Mouse (Mus musculus): Measurements from ENCODE around the gene Tfdp2. TPM values are rescaled to one million over a fixed set of nuclear protein-coding genes. Genes with fewer than 3 reads are reported as not detected.
A peak's percentile ranks its signal among the peaks of the same experiment; 100 is the strongest.

Gene Tfdp2
- polyA plus RNA-seq, 1 experiment from 2014 or later, result 64.5 TPM

DNA sequence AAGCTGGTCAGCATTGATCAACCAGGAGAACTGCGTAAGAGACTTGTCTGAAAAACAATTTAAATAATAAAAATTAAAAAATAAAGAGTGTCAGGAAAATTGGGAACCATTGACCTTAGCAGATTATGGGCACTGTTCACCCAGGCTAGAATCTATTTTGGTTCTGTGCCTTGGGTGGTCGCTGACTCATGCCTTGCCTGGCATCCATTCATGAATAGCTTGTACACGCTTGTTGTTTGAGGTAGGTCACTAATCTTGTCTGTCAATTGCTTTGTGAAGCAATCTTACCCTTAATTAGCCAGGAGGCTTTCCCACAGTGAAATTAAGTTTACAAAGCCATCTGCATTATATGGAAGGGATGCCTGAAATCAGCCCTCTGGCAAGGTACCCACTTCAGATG lies 112.7 kb downstream of the Tfdp2 start:
- peaks cover 21% of the 10 kb centered on the region; the same call in 1 of the 2 replicates for H3K36me3 ChIP-seq (ENCODE audit: control insufficient read depth, insufficient read depth, low read length)

GRCm38 (mm10) chr9:96312074-96312473 lies 116.0 kb downstream of the Tfdp2 start:
- Histone ChIP-seq H3K4me3 (ENCODE audit: low read length) (no peak overlapping the region), H3K27me3 (ENCODE audit: control insufficient read depth, insufficient read depth, low read length) (no peaks in the 10 kb centered on the region), H3K9ac (ENCODE audit: low read depth, low read length) (no peak overlapping the region), H3K4me2 (replicated peaks; ENCODE audit: low read depth, low read length) (no peak overlapping the region), H3K36me3 (ENCODE audit: control insufficient read depth, insufficient read depth, low read length) (peaks cover 30% of the 10 kb centered on the region; the same call in 1 of the 2 replicates), H3K4me1 (ENCODE audit: control insufficient read depth, insufficient read depth, low read length) (no peaks in the 10 kb centered on the region), H3K9me3 (ENCODE audit: control insufficient read depth, low read length) (no peaks in the 10 kb centered on the region), H3K27ac (ENCODE audit: low read depth, low read length) (no peak overlapping the region)
- no peak for ATAC-seq (ENCODE audit: low FRiP score, low TSS enrichment)
- WGBS, result 98% methylated on average over 3 of the region's 3 CpGs

More for the DNA sequence above, 112.7 kb downstream of the Tfdp2 start:
- H3K27me3 ChIP-seq (ENCODE audit: control insufficient read depth, insufficient read depth, low read length), result no peaks in the 10 kb centered on the region
- H3K9me3 ChIP-seq (ENCODE audit: control insufficient read depth, low read length), result no peaks in the 10 kb centered on the region
- WGBS, result 92% methylated on average over 3 of the region's 3 CpGs
- no peak overlapping the region for H3K4me3 ChIP-seq (ENCODE audit: low read length)
- no peak overlapping the region for H3K9ac ChIP-seq (ENCODE audit: low read depth, low read length)
- H3K4me1 ChIP-seq (ENCODE audit: control insufficient read depth, insufficient read depth, low read length), result no peaks in the 10 kb centered on the region
- H3K27ac ChIP-seq (ENCODE audit: low read depth, low read length), result no peak overlapping the region
- no peak for ATAC-seq (ENCODE audit: low FRiP score, low TSS enrichment)
- H3K4me2 ChIP-seq (replicated peaks; ENCODE audit: low read depth, low read length), result no peak overlapping the region

GRCm38 (mm10) chr9:96319333-96319732 lies 123.3 kb downstream of the Tfdp2 start:
- H3K27ac ChIP-seq (ENCODE audit: low read depth, low read length), result no peak overlapping the region
- H3K9ac ChIP-seq (ENCODE audit: low read depth, low read length), result no peak overlapping the region
- no peaks in the 10 kb centered on the region for H3K27me3 ChIP-seq (ENCODE audit: control insufficient read depth, insufficient read depth, low read length)
- H3K9me3 ChIP-seq (ENCODE audit: control insufficient read depth, low read length), result no peaks in the 10 kb centered on the region
- H3K36me3 ChIP-seq (ENCODE audit: control insufficient read depth, insufficient read depth, low read length), result peaks cover 30% of the 10 kb centered on the region; the same call in 1 of the 2 replicates
- ATAC-seq (ENCODE audit: low FRiP score, low TSS enrichment), result no peak
- H3K4me1 ChIP-seq (ENCODE audit: control insufficient read depth, insufficient read depth, low read length), result no peaks in the 10 kb centered on the region
- no peak overlapping the region for H3K4me2 ChIP-seq (replicated peaks; ENCODE audit: low read depth, low read length)
- WGBS, result 92% methylated on average over 5 of the region's 5 CpGs
- H3K4me3 ChIP-seq (ENCODE audit: low read length), result no peak overlapping the region

DNA sequence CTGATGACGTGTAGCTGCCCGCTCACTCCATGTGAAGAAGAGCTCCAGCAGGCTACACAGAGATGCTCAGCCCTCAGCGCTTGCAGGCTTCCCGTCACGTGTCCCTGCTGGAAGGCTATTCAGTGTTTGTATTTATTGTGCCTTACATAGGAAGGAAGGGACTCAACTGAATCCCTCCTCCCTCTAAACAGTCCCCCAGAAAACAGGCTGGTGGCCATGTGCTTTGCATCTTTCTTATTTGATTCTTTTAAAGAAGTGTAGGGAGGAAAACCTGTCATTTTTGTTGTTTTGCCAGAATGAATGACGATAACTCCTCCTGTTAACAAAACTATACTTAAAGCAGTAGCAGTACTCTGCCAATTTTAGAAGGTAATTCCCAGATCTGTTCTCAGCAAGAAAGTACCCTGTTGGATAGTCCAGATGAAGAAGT lies 124.5 kb downstream of the Tfdp2 start:
- Histone ChIP-seq H3K9me3 (ENCODE audit: control insufficient read depth, low read length) (no peaks in the 10 kb centered on the region), H3K4me1 (ENCODE audit: control insufficient read depth, insufficient read depth, low read length) (no peaks in the 10 kb centered on the region), H3K4me2 (replicated peaks; ENCODE audit: low read depth, low read length) (no peak overlapping the region), H3K27ac (ENCODE audit: low read depth, low read length) (no peak overlapping the region), H3K9ac (ENCODE audit: low read depth, low read length) (no peak overlapping the region), H3K27me3 (ENCODE audit: control insufficient read depth, insufficient read depth, low read length) (no peaks in the 10 kb centered on the region), H3K36me3 (ENCODE audit: control insufficient read depth, insufficient read depth, low read length) (peaks cover 22% of the 10 kb centered on the region; the same call in 1 of the 2 replicates), H3K4me3 (ENCODE audit: low read length) (no peak overlapping the region)
- ATAC-seq (ENCODE audit: low FRiP score, low TSS enrichment), result no peak
- 78% methylated on average over 6 of the region's 6 CpGs for WGBS

DNA sequence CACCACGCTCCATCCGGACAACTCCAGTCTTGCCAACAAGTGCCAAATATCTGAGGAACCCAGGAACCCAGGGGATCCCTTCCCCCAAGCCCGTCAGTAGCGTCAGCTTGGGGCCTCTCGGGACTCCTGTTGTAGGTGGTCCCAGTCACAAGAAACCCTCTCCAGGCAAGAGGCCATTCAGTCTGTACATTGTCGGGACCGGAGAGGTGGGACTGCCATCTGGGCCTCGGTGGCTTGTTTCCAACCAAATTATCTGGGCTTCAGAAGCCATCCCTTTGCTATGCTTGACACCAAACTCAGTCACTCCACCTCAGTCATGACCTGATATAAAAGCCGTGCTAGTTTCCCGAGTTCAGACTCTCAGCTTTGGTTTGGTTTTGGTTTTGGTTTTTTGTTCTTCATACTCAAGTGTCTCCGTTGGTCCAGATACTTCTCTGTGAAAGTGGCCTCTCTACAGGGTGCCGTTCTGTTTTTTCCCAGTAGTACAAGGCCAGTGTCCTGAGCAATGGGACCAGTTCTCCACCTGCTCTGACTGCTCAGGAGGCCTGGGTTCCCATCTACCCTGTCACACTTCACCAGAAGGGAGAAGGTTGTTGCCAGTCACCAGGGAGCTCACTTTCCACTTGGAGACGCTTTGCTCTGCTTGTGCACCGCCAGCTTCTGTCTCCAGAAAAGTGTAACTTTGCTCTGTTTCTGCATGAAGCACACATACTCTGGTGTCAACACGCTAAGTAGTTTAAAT lies 126.5 kb downstream of the Tfdp2 start:
- Histone ChIP-seq H3K4me3 (ENCODE audit: low read length) (no peak overlapping the region), H3K4me1 (ENCODE audit: control insufficient read depth, insufficient read depth, low read length) (no peaks in the 10 kb centered on the region), H3K36me3 (ENCODE audit: control insufficient read depth, insufficient read depth, low read length) (peaks cover 13% of the 10 kb centered on the region; the same call in 1 of the 2 replicates), H3K4me2 (replicated peaks; ENCODE audit: low read depth, low read length) (no peak overlapping the region), H3K27ac (ENCODE audit: low read depth, low read length) (no peak overlapping the region), H3K9ac (ENCODE audit: low read depth, low read length) (no peak overlapping the region), H3K9me3 (ENCODE audit: control insufficient read depth, low read length) (no peaks in the 10 kb centered on the region), H3K27me3 (ENCODE audit: control insufficient read depth, insufficient read depth, low read length) (no peaks in the 10 kb centered on the region)
- ATAC-seq (ENCODE audit: low FRiP score, low TSS enrichment), result no peak
- WGBS, result 91% methylated on average over 15 of the region's 15 CpGs

DNA sequence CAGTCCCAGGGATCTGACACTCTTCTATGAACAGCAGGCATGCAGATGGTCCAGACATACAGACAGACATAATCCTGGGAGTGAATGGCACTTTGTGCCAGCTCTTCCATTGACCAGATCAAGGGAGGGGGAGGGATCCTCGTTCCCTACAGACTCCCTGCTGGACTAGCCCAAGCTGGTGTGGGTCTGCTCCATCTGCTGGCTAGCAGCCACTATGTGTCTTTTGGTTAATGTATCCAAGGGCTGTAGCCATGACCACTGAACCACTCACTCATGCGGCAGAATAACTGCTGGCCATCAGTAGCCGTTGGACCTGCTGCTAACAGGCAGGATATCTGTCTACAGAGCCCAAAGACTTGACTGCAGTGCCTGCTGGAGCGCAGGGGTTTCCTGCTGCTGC lies 128.4 kb downstream of the Tfdp2 start:
- Histone ChIP-seq H3K9ac (ENCODE audit: low read depth, low read length) (no peak overlapping the region), H3K27ac (ENCODE audit: low read depth, low read length) (no peak overlapping the region), H3K4me1 (ENCODE audit: control insufficient read depth, insufficient read depth, low read length) (no peaks in the 10 kb centered on the region), H3K9me3 (ENCODE audit: control insufficient read depth, low read length) (no peaks in the 10 kb centered on the region), H3K4me2 (replicated peaks; ENCODE audit: low read depth, low read length) (no peak overlapping the region), H3K36me3 (ENCODE audit: control insufficient read depth, insufficient read depth, low read length) (peaks cover 3% of the 10 kb centered on the region; the same call in 1 of the 2 replicates), H3K4me3 (ENCODE audit: low read length) (no peak overlapping the region), H3K27me3 (ENCODE audit: control insufficient read depth, insufficient read depth, low read length) (no peaks in the 10 kb centered on the region)
- 61% methylated on average over 4 of the region's 4 CpGs for whole genome bisulfite sequencing
- 0 out of 2 replicates have a peak, but pooled peaks have one; percentile 28 for ATAC-seq (ENCODE audit: low FRiP score, low TSS enrichment)

DNA sequence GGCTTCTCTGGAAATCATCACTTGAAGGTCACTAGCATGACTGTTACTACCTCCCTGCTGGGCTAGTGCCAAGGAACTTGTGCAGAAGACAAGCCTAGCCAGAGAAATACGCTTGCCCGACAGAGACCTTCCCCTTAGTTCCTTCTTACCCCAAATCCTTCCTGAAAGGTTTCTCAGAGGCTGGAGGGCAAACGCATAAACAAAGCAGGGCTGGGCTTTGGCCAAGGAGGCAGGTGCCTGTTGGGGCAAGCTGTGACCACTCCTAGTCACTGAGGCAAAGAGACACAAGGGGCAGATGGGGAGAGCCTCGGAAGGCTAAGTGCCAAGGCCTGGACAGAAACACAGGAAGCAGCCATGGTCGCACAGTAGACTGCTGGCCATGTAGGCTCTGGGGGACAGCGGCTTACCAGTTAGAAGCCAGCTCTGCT lies 130.4 kb downstream of the Tfdp2 start:
- H3K4me1 ChIP-seq (ENCODE audit: control insufficient read depth, insufficient read depth, low read length), result no peaks in the 10 kb centered on the region
- no peaks in the 10 kb centered on the region for H3K27me3 ChIP-seq (ENCODE audit: control insufficient read depth, insufficient read depth, low read length)
- no peaks in the 10 kb centered on the region for H3K9me3 ChIP-seq (ENCODE audit: control insufficient read depth, low read length)
- ATAC-seq (ENCODE audit: low FRiP score, low TSS enrichment), result no peak
- H3K4me3 ChIP-seq (ENCODE audit: low read length), result no peak overlapping the region
- WGBS, result 78% methylated on average over 6 of the region's 6 CpGs
- no peak overlapping the region for H3K4me2 ChIP-seq (replicated peaks; ENCODE audit: low read depth, low read length)
- no peak overlapping the region for H3K27ac ChIP-seq (ENCODE audit: low read depth, low read length)
- H3K9ac ChIP-seq (ENCODE audit: low read depth, low read length), result no peak overlapping the region
- peaks cover 10% of the 10 kb centered on the region for H3K36me3 ChIP-seq (ENCODE audit: control insufficient read depth, insufficient read depth, low read length)

- H3K27ac ChIP-seq (ENCODE audit: low read depth, low read length), result no peak overlapping the region
- H3K4me2 ChIP-seq (replicated peaks; ENCODE audit: low read depth, low read length), result no peak overlapping the region
- ATAC-seq (ENCODE audit: low FRiP score, low TSS enrichment), result no peak
- 85% methylated on average over 4 of the region's 4 CpGs for WGBS
- no peaks in the 10 kb centered on the region for H3K4me1 ChIP-seq (ENCODE audit: control insufficient read depth, insufficient read depth, low read length)
- no peak overlapping the region for H3K9ac ChIP-seq (ENCODE audit: low read depth, low read length)
- no peak overlapping the region for H3K4me3 ChIP-seq (ENCODE audit: low read length)
- H3K9me3 ChIP-seq (ENCODE audit: control insufficient read depth, low read length), result no peaks in the 10 kb centered on the region
- peaks cover 18% of the 10 kb centered on the region for H3K36me3 ChIP-seq (ENCODE audit: control insufficient read depth, insufficient read depth, low read length)
- H3K27me3 ChIP-seq (ENCODE audit: control insufficient read depth, insufficient read depth, low read length), result no peaks in the 10 kb centered on the region
These were observed 132.2 kb downstream of the Tfdp2 start for GRCm38 (mm10) chr9:96328226-96328625.

DNA sequence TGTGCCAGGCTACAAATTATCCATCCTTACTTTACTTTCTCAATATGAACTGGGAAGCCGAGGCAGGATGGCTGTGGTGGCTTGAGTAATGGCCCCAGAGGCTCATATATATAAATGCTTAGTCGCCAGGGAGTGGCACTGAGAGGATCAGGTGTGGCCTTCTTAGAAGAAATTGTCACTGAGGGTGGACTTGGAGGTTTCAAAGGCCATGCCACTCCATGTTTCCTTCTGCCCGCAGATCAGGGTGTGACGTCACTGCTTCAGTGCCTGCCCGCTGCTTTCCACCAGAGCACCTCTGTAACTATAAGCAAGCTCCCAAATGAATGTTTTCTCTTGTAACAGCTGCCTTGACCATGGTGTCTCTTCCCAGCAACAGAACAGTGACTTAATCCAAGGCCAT lies 135.1 kb downstream of the Tfdp2 start:
- no peak overlapping the region for H3K9ac ChIP-seq (ENCODE audit: low read depth, low read length)
- H3K27ac ChIP-seq (ENCODE audit: low read depth, low read length), result no peak overlapping the region
- no peak overlapping the region for H3K4me3 ChIP-seq (ENCODE audit: low read length)
- H3K4me1 ChIP-seq (ENCODE audit: control insufficient read depth, insufficient read depth, low read length), result no peaks in the 10 kb centered on the region
- no peak for ATAC-seq (ENCODE audit: low FRiP score, low TSS enrichment)
- H3K36me3 ChIP-seq (ENCODE audit: control insufficient read depth, insufficient read depth, low read length), result peaks cover 38% of the 10 kb centered on the region
- no peaks in the 10 kb centered on the region for H3K9me3 ChIP-seq (ENCODE audit: control insufficient read depth, low read length)
- no peak overlapping the region for H3K4me2 ChIP-seq (replicated peaks; ENCODE audit: low read depth, low read length)
- no peaks in the 10 kb centered on the region for H3K27me3 ChIP-seq (ENCODE audit: control insufficient read depth, insufficient read depth, low read length)
- 92% methylated on average over 5 of the region's 5 CpGs for WGBS

All from kidney, embryonic 14.5 days (tissue).